In genomic region chr2:157007234-157007596, GRCm38 (mm10) we compare ENCODE assay signal across 8 mouse cellular contexts. TPM values are rescaled to one million over a fixed set of nuclear protein-coding genes. Genes with fewer than 3 reads are reported as not detected.
A peak's percentile ranks its signal among the peaks of the same experiment; 100 is the strongest.
DNase-seq lines count a peak whose midpoint lies in the region; ATAC-seq and TF ChIP-seq lines count a peak whose summit lies in the region.

No protein-coding gene starts in this region.

- peaks cover 16% of the 10 kb centered on the region for H3K4me1 ChIP-seq in kidney, postnatal 0 days (replicated peaks; ENCODE audit: insufficient read depth, low read length)
- no peaks in the 10 kb centered on the region; the same call in 1 of the 2 replicates for H3K4me1 ChIP-seq in embryonic facial prominence, embryonic 11.5 days (ENCODE audit: control insufficient read depth, insufficient read depth, low read length)
- peaks cover 30% of the 10 kb centered on the region for H3K4me1 ChIP-seq in intestine, embryonic 15.5 days (replicated peaks)

- H3K36me3 ChIP-seq in kidney, postnatal 0 days (ENCODE audit: insufficient read depth, low read length), result no peaks in the 10 kb centered on the region
- H3K36me3 ChIP-seq in embryonic facial prominence, embryonic 11.5 days (replicated peaks; ENCODE audit: control insufficient read depth, insufficient read depth, low read depth, low read length), result no peaks in the 10 kb centered on the region; the same call in 1 of the 2 replicates
- H3K36me3 ChIP-seq in intestine, embryonic 15.5 days, result peaks cover 4% of the 10 kb centered on the region; the same call in 1 of the 2 replicates
- peaks cover 7% of the 10 kb centered on the region for H3K36me3 ChIP-seq in myocyte (ENCODE audit: control insufficient read depth, insufficient read depth)

- no peaks in the 10 kb centered on the region for H3K27me3 ChIP-seq in kidney, postnatal 0 days (ENCODE audit: insufficient read depth, low read length)
- H3K27me3 ChIP-seq in embryonic facial prominence, embryonic 11.5 days (ENCODE audit: control insufficient read depth, insufficient read depth, low read length), result no peaks in the 10 kb centered on the region
- no peaks in the 10 kb centered on the region for H3K27me3 ChIP-seq in intestine, embryonic 15.5 days (replicated peaks)
- H3K27me3 ChIP-seq in myocyte (ENCODE audit: control insufficient read depth, insufficient read depth, insufficient read length), result no peaks in the 10 kb centered on the region

- peak overlapping the region; percentile 52; the same call in 1 of the 2 replicates for H3K27ac ChIP-seq in kidney, postnatal 0 days
- peak overlapping the region; percentile 43; the same call in 1 of the 2 replicates for H3K27ac ChIP-seq in embryonic facial prominence, embryonic 11.5 days (replicated peaks; ENCODE audit: low read depth, low read length)
- peak overlapping the region; percentile 72 for H3K27ac ChIP-seq in intestine, embryonic 15.5 days

- H3ac ChIP-seq in myocyte (ENCODE audit: control insufficient read depth, insufficient read length), result peak overlapping the region; percentile 14

- no peak for TF ChIP-seq POLR2A in myocyte (IDR thresholded peaks at IDR 0.05; ENCODE audit: insufficient read length, low read depth)

- H3K9ac ChIP-seq in kidney, postnatal 0 days (ENCODE audit: low read depth, low read length), result peak overlapping the region; percentile 74
- H3K9ac ChIP-seq in embryonic facial prominence, embryonic 11.5 days (replicated peaks; ENCODE audit: low read length), result peak overlapping the region; percentile 72
- peak overlapping the region; percentile 61 for H3K9ac ChIP-seq in intestine, embryonic 15.5 days

- ATAC-seq in kidney, postnatal 0 days (replicated peaks; ENCODE audit: low FRiP score, low read depth), result peak; percentile 22; the same call in 1 of the 2 replicates
- ATAC-seq in embryonic facial prominence, embryonic 11.5 days (replicated peaks; ENCODE audit: insufficient number of reproducible peaks, low FRiP score, low TSS enrichment, low read depth), result no peak; the same call in 1 of the 2 replicates
- ATAC-seq in intestine, embryonic 15.5 days, result peak; percentile 57; the same call in 1 of the 2 replicates

- H3K79me2 ChIP-seq in myocyte (ENCODE audit: control insufficient read depth, insufficient read depth), result peaks cover 10% of the 10 kb centered on the region

- peak overlapping the region; percentile 58 for H3K4me3 ChIP-seq in kidney, postnatal 0 days (replicated peaks; ENCODE audit: low read depth, low read length)
- H3K4me3 ChIP-seq in embryonic facial prominence, embryonic 11.5 days (ENCODE audit: low read depth, low read length), result peak overlapping the region; percentile 80
- H3K4me3 ChIP-seq in intestine, embryonic 15.5 days (replicated peaks), result peak overlapping the region; percentile 73
- H3K4me3 ChIP-seq in myocyte, result peak overlapping the region; percentile 60

- TF ChIP-seq CTCF in kidney, postnatal 0 days (IDR thresholded peaks at IDR 0.05; ENCODE audit: low read depth), result no peak

- H3K4me2 ChIP-seq in kidney, postnatal 0 days (ENCODE audit: low read length), result peak overlapping the region; percentile 88
- peak overlapping the region; percentile 66 for H3K4me2 ChIP-seq in embryonic facial prominence, embryonic 11.5 days (ENCODE audit: low read depth, low read length)
- H3K4me2 ChIP-seq in intestine, embryonic 15.5 days (replicated peaks), result peak overlapping the region; percentile 79
- H3K4me2 ChIP-seq in myocyte (ENCODE audit: low read depth), result peak overlapping the region; percentile 70

- no peaks in the 10 kb centered on the region for H3K9me3 ChIP-seq in kidney, postnatal 0 days (replicated peaks; ENCODE audit: low read length)
- no peaks in the 10 kb centered on the region for H3K9me3 ChIP-seq in embryonic facial prominence, embryonic 11.5 days (replicated peaks; ENCODE audit: control insufficient read depth, low read length)
- no peaks in the 10 kb centered on the region for H3K9me3 ChIP-seq in intestine, embryonic 15.5 days

- WGBS in kidney, postnatal 0 days, result 25% methylated on average over 5 of the region's 5 CpGs
- 31% methylated on average over 5 of the region's 5 CpGs for WGBS in embryonic facial prominence, embryonic 11.5 days
- WGBS in intestine, embryonic 15.5 days, result 27% methylated on average over 5 of the region's 5 CpGs

- no peak for DNase-seq in kidney, postnatal 0 days (ENCODE audit: low spot score)
- no peak for DNase-seq in kidney, adult 11 months
- DNase-seq in embryonic facial prominence, embryonic 11.5 days (ENCODE audit: low spot score), result no peak
- DNase-seq in cerebellum, adult 18-20 months, result no peak
- DNase-seq in frontal cortex, postnatal 36 days (ENCODE audit: low spot score in 2 of 2), result no peak
- no peak for DNase-seq in gastrocnemius, adult 18-20 months (ENCODE audit: low spot score)

TF ChIP-seq in myocyte, 11 proteins besides CTCF, POLR2A, EP300 and RAD21:
- no peak for TF ChIP-seq E2F4 (IDR thresholded peaks at IDR 0.05; ENCODE audit: insufficient read depth)

RNA-seq across cellular contexts. Expression of gene Dsn1, which starts 0.3 kb away (rescaled TPM):
- polyA plus RNA-seq in kidney, postnatal 0 days (2015; fragmentation: Nextera tagmentation; extraction: Ambion mirVana), result 20.4 and 23.2 TPM in 2 replicates
- 56.5 and 63.5 TPM in 2 replicates for polyA plus RNA-seq in embryonic facial prominence, embryonic 11.5 days (2014; fragmentation: Nextera tagmentation; extraction: Ambion mirVana)
- 28.3 and 29.4 TPM in 2 replicates for polyA plus RNA-seq in intestine, embryonic 15.5 days (2015; fragmentation: Nextera tagmentation; extraction: Ambion mirVana)
- polyA plus RNA-seq in myocyte (2012; fragmentation: generic; extraction: Trizol), result 4.8 TPM
- 1 to 10 TPM; 1.3 to 1.9 TPM for total RNA-seq in gastrocnemius, adult 18-20 months (2021)

RNA-seq across cellular contexts. Expression of gene Ndrg3, which starts 15.4 kb away (rescaled TPM):
- polyA plus RNA-seq in kidney, postnatal 0 days (2015; fragmentation: Nextera tagmentation; extraction: Ambion mirVana), result 45.8 and 48.4 TPM in 2 replicates
- 42.2 and 49.8 TPM in 2 replicates for polyA plus RNA-seq in embryonic facial prominence, embryonic 11.5 days (2014; fragmentation: Nextera tagmentation; extraction: Ambion mirVana)
- polyA plus RNA-seq in intestine, embryonic 15.5 days (2015; fragmentation: Nextera tagmentation; extraction: Ambion mirVana), result 41.7 and 42.9 TPM in 2 replicates
- 34.0 TPM for polyA plus RNA-seq in myocyte (2012; fragmentation: generic; extraction: Trizol)
- total RNA-seq in gastrocnemius, adult 18-20 months (2021), result 10 to 100 TPM; 34.0 to 34.1 TPM
